Mouse (Mus musculus) liver, embryonic 13.5 days (tissue): ENCODE measurements around the gene Slc6a1. TPM values are rescaled to one million over a fixed set of nuclear protein-coding genes. Genes with fewer than 3 reads are reported as not detected.
"Not testable (repeated sequence)": the region's sequence is repeated elsewhere in the genome, so short reads cannot be mapped to it uniquely, and the experiment has no call there.

Experiments
- ATAC-seq: fragments of 200-750 bp; cut with Nextera tagmentation; 2 replicates; pipeline ENCODE4 v1.8.0; 2017; ENCODE audit warnings: low read depth, mild to moderate bottlenecking, moderate number of reproducible peaks, moderate library complexity
- DNase-seq: peaks from one replicate; pipeline ENCODE4 v3.0.0; 2022
- H3K27ac ChIP-seq: fragments of 300-500 bp; sonication (generic); 2 replicates; pipeline ENCODE4 v1.5.1; 2015; ENCODE audit warnings: moderate library complexity, mild to moderate bottlenecking, inconsistent platforms
- H3K27me3 ChIP-seq: fragments of 300-500 bp; sonication (generic); 2 replicates; pipeline ENCODE4 v1.6.1; 2015; ENCODE audit warnings: mild to moderate bottlenecking, inconsistent platforms
- H3K36me3 ChIP-seq: fragments of 300-500 bp; sonication (generic); 2 replicates; pipeline ENCODE4 v1.6.1; 2015; ENCODE audit warnings: mild to moderate bottlenecking, inconsistent platforms
- H3K4me1 ChIP-seq: fragments of 300-500 bp; sonication (generic); replicated peaks from 2 replicates; pipeline ENCODE4 v1.6.1; 2015; ENCODE audit warnings: inconsistent platforms
- H3K4me2 ChIP-seq: fragments of 300-500 bp; sonication (generic); 2 replicates; pipeline ENCODE4 v1.6.1; 2015; ENCODE audit warnings: inconsistent platforms, mild to moderate bottlenecking, moderate library complexity
- H3K4me3 ChIP-seq: fragments of 300-500 bp; sonication (generic); replicated peaks from 2 replicates; pipeline ENCODE4 v1.5.1; 2015; ENCODE audit warnings: mild to moderate bottlenecking, inconsistent platforms
- H3K9ac ChIP-seq: fragments of 300-500 bp; sonication (generic); 2 replicates; pipeline ENCODE4 v1.6.1; 2015; ENCODE audit warnings: mild to moderate bottlenecking, inconsistent platforms
- H3K9me3 ChIP-seq: fragments of 300-500 bp; sonication (generic); replicated peaks from 2 replicates; pipeline ENCODE4 v1.6.1; 2016; ENCODE audit warnings: inconsistent platforms
- WGBS: fragments of 180-500 bp; shearing (Covaris S2); methylation state at CpG from one replicate; pipeline ENCODE4 v1.1.7; 2015; ENCODE audit not compliant: insufficient replicate concordance; 5-methylcytosine and 5-hydroxymethylcytosine counted together
- polyA plus RNA-seq: library from polyadenylated mRNA; unstranded; fragments of >200 nt; fragmentation: Nextera tagmentation; extraction: Ambion mirVana; gene quantifications from 2 replicates; pipeline ENCODE4 v1.2.1, GENCODE M21; 2015

Gene Slc6a1
- polyA plus RNA-seq, 1 experiment from 2014 or later = 0.14 TPM

- H3K27ac ChIP-seq = no peak overlapping the region
- no peaks in the 10 kb centered on the region for H3K4me1 ChIP-seq
- 26% methylated on average over 8 of the region's 8 CpGs for WGBS
- DNase-seq (no peak), ATAC-seq (no peak)
- no peaks in the 10 kb centered on the region for H3K36me3 ChIP-seq
- no peak overlapping the region for H3K9ac ChIP-seq
- no peaks in the 10 kb centered on the region for H3K9me3 ChIP-seq
- H3K4me2 ChIP-seq = no peak overlapping the region
- no peak overlapping the region for H3K4me3 ChIP-seq
- no peaks in the 10 kb centered on the region for H3K27me3 ChIP-seq
These were observed 47.4 kb downstream of the Slc6a1 start for GRCm38 (mm10) chr6:114329597-114330470.

- no peak overlapping the region for H3K9ac ChIP-seq
- H3K9me3 ChIP-seq = no peaks in the 10 kb centered on the region
- H3K27me3 ChIP-seq = no peaks in the 10 kb centered on the region
- no peak for DNase-seq
- H3K4me3 ChIP-seq = no peak overlapping the region
- H3K27ac ChIP-seq = no peak overlapping the region
- 73% methylated on average over 7 of the region's 7 CpGs for WGBS
- ATAC-seq = no peak
- H3K36me3 ChIP-seq = no peaks in the 10 kb centered on the region
- H3K4me2 ChIP-seq = no peak overlapping the region
- no peaks in the 10 kb centered on the region for H3K4me1 ChIP-seq
These were observed 49.5 kb downstream of the Slc6a1 start for GRCm38 (mm10) chr6:114331926-114332325.

GRCm38 (mm10) chr6:114336128-114336943 is 53.9 kb downstream of the Slc6a1 start:
- H3K9me3 ChIP-seq = no peaks in the 10 kb centered on the region
- no peak for DNase-seq
- no peaks in the 10 kb centered on the region for H3K36me3 ChIP-seq
- WGBS = 48% methylated on average over 11 of the region's 11 CpGs
- no peak for ATAC-seq
- no peaks in the 10 kb centered on the region for H3K27me3 ChIP-seq
- no peak overlapping the region for H3K9ac ChIP-seq
- H3K4me1 ChIP-seq = no peaks in the 10 kb centered on the region
- no peak overlapping the region for H3K4me3 ChIP-seq
- no peak overlapping the region for H3K4me2 ChIP-seq
- no peak overlapping the region for H3K27ac ChIP-seq

- no peaks in the 10 kb centered on the region for H3K4me1 ChIP-seq
- no peak for DNase-seq
- no peak for ATAC-seq
- H3K4me3 ChIP-seq = no peak overlapping the region
- H3K27ac ChIP-seq = no peak overlapping the region
- no peak overlapping the region for H3K4me2 ChIP-seq
- H3K27me3 ChIP-seq = no peaks in the 10 kb centered on the region
- 38% methylated on average over 1 of the region's 1 CpGs for WGBS
- no peaks in the 10 kb centered on the region for H3K36me3 ChIP-seq
- no peaks in the 10 kb centered on the region for H3K9me3 ChIP-seq
- H3K9ac ChIP-seq = no peak overlapping the region
These were observed 54.4 kb downstream of the Slc6a1 start for GRCm38 (mm10) chr6:114336944-114337215.

GRCm38 (mm10) chr6:114341381-114341780 is 58.9 kb downstream of the Slc6a1 start:
- not testable (repeated sequence) for H3K4me1 ChIP-seq, H3K27me3 ChIP-seq, H3K36me3 ChIP-seq, H3K27ac ChIP-seq, H3K4me3 ChIP-seq, H3K9ac ChIP-seq, H3K4me2 ChIP-seq, ATAC-seq, H3K9me3 ChIP-seq, DNase-seq

- H3K4me2 ChIP-seq = no peak overlapping the region
- H3K27ac ChIP-seq = no peak overlapping the region
- 16% methylated on average over 3 of the region's 3 CpGs for whole genome bisulfite sequencing
- ATAC-seq = no peak
- H3K9ac ChIP-seq = no peak overlapping the region
- no peak overlapping the region for H3K4me3 ChIP-seq
- H3K27me3 ChIP-seq = no peaks in the 10 kb centered on the region
- H3K4me1 ChIP-seq = no peaks in the 10 kb centered on the region
- no peaks in the 10 kb centered on the region for H3K36me3 ChIP-seq
- DNase-seq = no peak
- H3K9me3 ChIP-seq = no peaks in the 10 kb centered on the region
These were observed 61.3 kb downstream of the Slc6a1 start for GRCm38 (mm10) chr6:114343740-114344139.

- DNase-seq = no peak
- Histone ChIP-seq H3K36me3 (no peaks in the 10 kb centered on the region), H3K9ac (no peak overlapping the region), H3K4me3 (no peak overlapping the region), H3K27ac (no peak overlapping the region), H3K4me2 (no peak overlapping the region), H3K4me1 (no peaks in the 10 kb centered on the region), H3K27me3 (no peaks in the 10 kb centered on the region), H3K9me3 (no peaks in the 10 kb centered on the region)
- 34% methylated on average over 4 of the region's 4 CpGs for WGBS
- no peak for ATAC-seq
These were observed 62.7 kb downstream of the Slc6a1 start for GRCm38 (mm10) chr6:114345156-114345555.

GRCm38 (mm10) chr6:114347831-114348754 is 65.7 kb downstream of the Slc6a1 start:
- Histone ChIP-seq H3K9me3 (no peaks in the 10 kb centered on the region), H3K36me3 (no peaks in the 10 kb centered on the region), H3K4me2 (no peak overlapping the region), H3K4me3 (no peak overlapping the region), H3K4me1 (no peaks in the 10 kb centered on the region), H3K9ac (no peak overlapping the region), H3K27me3 (no peaks in the 10 kb centered on the region), H3K27ac (no peak overlapping the region)
- DNase-seq (no peak), ATAC-seq (no peak)
- 44% methylated on average over 13 of the region's 13 CpGs for WGBS

- no peak overlapping the region for H3K4me2 ChIP-seq
- no peak for DNase-seq
- H3K27ac ChIP-seq = no peak overlapping the region
- H3K9me3 ChIP-seq = no peaks in the 10 kb centered on the region
- no peaks in the 10 kb centered on the region for H3K36me3 ChIP-seq
- no peak for ATAC-seq
- H3K4me3 ChIP-seq = no peak overlapping the region
- 52% methylated on average over 4 of the region's 4 CpGs for WGBS
- no peaks in the 10 kb centered on the region for H3K4me1 ChIP-seq
- H3K9ac ChIP-seq = no peak overlapping the region
- no peaks in the 10 kb centered on the region for H3K27me3 ChIP-seq
These were observed 72.2 kb downstream of the Slc6a1 start for GRCm38 (mm10) chr6:114354635-114355034.

GRCm38 (mm10) chr6:114358171-114358570 is 75.7 kb downstream of the Slc6a1 start:
- no peaks in the 10 kb centered on the region for H3K9me3 ChIP-seq
- H3K4me2 ChIP-seq = no peak overlapping the region
- ATAC-seq (no peak), DNase-seq (no peak)
- H3K36me3 ChIP-seq = no peaks in the 10 kb centered on the region
- no peak overlapping the region for H3K9ac ChIP-seq
- no peak overlapping the region for H3K27ac ChIP-seq
- H3K27me3 ChIP-seq = no peaks in the 10 kb centered on the region
- H3K4me1 ChIP-seq = no peaks in the 10 kb centered on the region
- 49% methylated on average over 3 of the region's 3 CpGs for WGBS
- no peak overlapping the region for H3K4me3 ChIP-seq

GRCm38 (mm10) chr6:114362355-114362754 is 79.9 kb downstream of the Slc6a1 start:
- Histone ChIP-seq H3K4me2 (no peak overlapping the region), H3K4me3 (no peak overlapping the region), H3K9me3 (no peaks in the 10 kb centered on the region), H3K4me1 (no peaks in the 10 kb centered on the region), H3K27ac (no peak overlapping the region), H3K36me3 (no peaks in the 10 kb centered on the region), H3K27me3 (no peaks in the 10 kb centered on the region), H3K9ac (no peak overlapping the region)
- no peak for ATAC-seq
- DNase-seq = no peak
- WGBS = 29% methylated on average over 4 of the region's 4 CpGs
